Mouse (Mus musculus) lung, postnatal 25 days (tissue): ENCODE results near the gene Telo2.
"Not testable (repeated sequence)": the region's sequence is repeated elsewhere in the genome, so short reads cannot be mapped to it uniquely, and the experiment has no call there.

Experiments used
- DNase-seq: peaks from one replicate; pipeline ENCODE4 v3.0.0; 2022; ENCODE audit warnings: low spot score

Gene Telo2

GRCm38 (mm10) chr17:25115664-25116432 is at the start of gene Telo2:
Gene Telo2, minus strand, starts transcription at chr17:25115967.
- peak; percentile 94 for DNase-seq

- no peak for DNase-seq
Observed at GRCm38 (mm10) chr17:25164770-25165169, 49.0 kb upstream of the Telo2 start.

- DNase-seq: no peak
Observed at GRCm38 (mm10) chr17:25163387-25163786, 47.6 kb upstream of the Telo2 start.

- DNase-seq: no peak
Observed at GRCm38 (mm10) chr17:25162161-25162560, 46.4 kb upstream of the Telo2 start, which contains the start of gene Ccdc154. Gene Ccdc154, plus strand, starts transcription at chr17:25162461.

GRCm38 (mm10) chr17:25139960-25140359 is 24.2 kb upstream of the Telo2 start:
- DNase-seq: no peak

- DNase-seq: no peak
Observed at GRCm38 (mm10) chr17:25138803-25139202, 23.0 kb upstream of the Telo2 start.

- DNase-seq: no peak
Observed at GRCm38 (mm10) chr17:25135622-25136021, 19.9 kb upstream of the Telo2 start.

- peak; percentile 95 for DNase-seq
Observed at GRCm38 (mm10) chr17:25133275-25133698, 17.5 kb upstream of the Telo2 start, which contains the start of gene Clcn7. Gene Clcn7, plus strand, starts transcription at chr17:25133391.

GRCm38 (mm10) chr17:25130060-25130459 is 14.3 kb upstream of the Telo2 start:
- no peak for DNase-seq

- no peak for DNase-seq
Observed at GRCm38 (mm10) chr17:25127681-25128080, 11.9 kb upstream of the Telo2 start.

- DNase-seq: no peak
Observed at GRCm38 (mm10) chr17:25127079-25127478, 11.3 kb upstream of the Telo2 start.

- not testable (repeated sequence) for DNase-seq
Observed at GRCm38 (mm10) chr17:25125442-25126060, 9.8 kb upstream of the Telo2 start.

- no peak for DNase-seq
Observed at GRCm38 (mm10) chr17:25123979-25124378, 8.2 kb upstream of the Telo2 start.

- no peak for DNase-seq
Observed at GRCm38 (mm10) chr17:25120406-25120805, 4.6 kb upstream of the Telo2 start, which contains the start of gene Ptx4. Gene Ptx4, plus strand, starts transcription at chr17:25120760.

- DNase-seq: peak; percentile 28
Observed at GRCm38 (mm10) chr17:25117263-25117662, 1.5 kb upstream of the Telo2 start.

GRCm38 (mm10) chr17:25114908-25115645 is 690 bp downstream of the Telo2 start:
- DNase-seq: no peak

- DNase-seq: no peak
Observed at GRCm38 (mm10) chr17:25112423-25112810, 3.4 kb downstream of the Telo2 start.

- DNase-seq: peak; percentile 19
Observed at GRCm38 (mm10) chr17:25111739-25112422, 3.9 kb downstream of the Telo2 start.

- no peak for DNase-seq
Observed at GRCm38 (mm10) chr17:25111220-25111619, 4.5 kb downstream of the Telo2 start.

- no peak for DNase-seq
Observed at GRCm38 (mm10) chr17:25110590-25110989, 5.2 kb downstream of the Telo2 start.

- DNase-seq: peak; percentile 48
Observed at GRCm38 (mm10) chr17:25109578-25109977, 6.2 kb downstream of the Telo2 start.

GRCm38 (mm10) chr17:25107786-25108185 is 8.0 kb downstream of the Telo2 start:
- no peak for DNase-seq
